Mouse (Mus musculus): ENCODE results near the gene Cox11. TPM values are rescaled to one million over a fixed set of nuclear protein-coding genes. Genes with fewer than 3 reads are reported as not detected.

The Cox11 gene
- polyA plus RNA-seq, 1 experiment = 31.7 TPM

DNA sequence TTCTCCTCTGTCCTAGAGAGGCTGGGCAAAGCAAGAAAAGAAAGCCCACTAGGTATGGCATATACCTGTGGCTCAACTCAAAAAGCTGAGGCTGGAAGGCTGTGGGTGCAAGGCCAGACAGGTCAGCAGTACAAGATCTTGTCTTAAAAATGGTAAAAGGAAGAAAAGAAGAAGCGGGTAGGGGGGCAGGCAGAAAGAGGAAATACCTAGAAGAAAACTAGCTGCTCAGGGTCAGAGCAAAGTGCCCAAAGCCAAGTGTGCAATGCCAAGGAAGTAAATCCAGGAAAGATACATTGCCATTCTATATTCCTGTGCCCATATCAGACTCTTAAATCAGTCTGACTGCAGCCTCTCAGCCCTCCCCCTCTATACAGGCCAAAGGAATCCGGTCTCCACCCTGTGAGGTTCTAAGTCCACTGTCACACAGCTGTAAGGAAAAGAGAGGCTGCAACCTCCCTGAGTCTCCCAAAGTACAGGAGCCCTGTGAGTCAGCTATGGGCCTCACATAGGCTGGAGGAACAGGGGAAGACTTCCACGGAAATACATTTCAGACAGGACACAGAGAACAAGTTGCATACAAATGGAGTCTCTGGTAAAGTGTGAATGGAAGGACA lies 28.3 kb downstream of the Cox11 start:
- no peak for DNase-seq
- TF ChIP-seq POLR2A (IDR thresholded peaks at IDR 0.05; ENCODE audit: borderline replicate concordance, insufficient read depth, low read length) (no peak), CTCF (IDR thresholded peaks at IDR 0.05; ENCODE audit: borderline replicate concordance, insufficient read depth, low read depth, low read length) (no peak)
- Histone ChIP-seq H3K27ac (ENCODE audit: insufficient read depth, low read length) (no peak overlapping the region), H3K27me3 (ENCODE audit: control insufficient read depth, insufficient read depth, low read length) (no peaks in the 10 kb centered on the region), H3K4me1 (ENCODE audit: control insufficient read depth, insufficient read depth, low read length) (no peaks in the 10 kb centered on the region), H3K4me3 (replicated peaks; ENCODE audit: insufficient read depth, low read depth, low read length) (no peak overlapping the region)
- WGBS = 77% methylated on average over 3 of the region's 3 CpGs

DNA sequence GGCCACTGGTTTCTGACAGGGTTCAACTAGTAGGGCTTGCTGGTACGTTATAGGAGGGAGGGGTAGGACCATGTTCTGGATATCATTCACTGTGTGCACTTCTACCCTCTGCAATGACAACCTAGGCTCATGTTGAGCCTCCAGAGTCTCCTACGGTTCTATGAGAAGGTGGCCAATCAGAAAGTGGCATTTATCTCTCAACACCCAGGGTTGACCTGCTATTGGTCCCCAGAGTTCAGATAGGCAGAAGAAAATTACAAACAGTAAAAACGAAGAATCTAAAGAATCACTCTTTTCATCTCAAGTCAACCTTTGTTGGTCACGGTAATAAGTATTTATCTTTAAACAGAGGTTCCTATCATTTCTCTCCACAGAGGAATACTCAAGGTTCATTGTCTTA lies 28.9 kb downstream of the Cox11 start:
- Histone ChIP-seq H3K27ac (ENCODE audit: insufficient read depth, low read length) (no peak overlapping the region), H3K4me3 (replicated peaks; ENCODE audit: insufficient read depth, low read depth, low read length) (no peak overlapping the region), H3K27me3 (ENCODE audit: control insufficient read depth, insufficient read depth, low read length) (no peaks in the 10 kb centered on the region), H3K4me1 (ENCODE audit: control insufficient read depth, insufficient read depth, low read length) (no peaks in the 10 kb centered on the region)
- WGBS = 92% methylated on average over 4 of the region's 4 CpGs
- TF ChIP-seq POLR2A (IDR thresholded peaks at IDR 0.05; ENCODE audit: borderline replicate concordance, insufficient read depth, low read length) (no peak), CTCF (IDR thresholded peaks at IDR 0.05; ENCODE audit: borderline replicate concordance, insufficient read depth, low read depth, low read length) (no peak)
- DNase-seq = no peak

DNA sequence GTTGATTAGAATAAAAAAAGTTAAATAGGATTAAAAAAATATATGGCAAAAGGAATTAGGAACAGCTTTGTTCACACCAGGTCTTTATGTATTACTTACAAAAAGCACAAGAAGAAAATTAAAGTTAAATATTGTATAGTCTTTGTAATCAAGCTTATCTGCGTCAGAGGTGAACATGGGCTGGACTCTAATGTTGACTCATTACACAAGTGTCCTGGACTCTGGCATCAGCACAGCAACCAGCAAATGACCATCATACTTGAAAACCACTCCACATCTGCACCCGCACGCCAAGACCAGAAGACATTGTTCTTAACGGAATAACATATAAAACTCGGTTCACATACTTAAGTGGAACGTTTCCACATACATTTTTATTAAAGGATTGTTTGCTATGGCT lies 29.4 kb downstream of the Cox11 start:
- Histone ChIP-seq H3K4me1 (ENCODE audit: control insufficient read depth, insufficient read depth, low read length) (no peaks in the 10 kb centered on the region), H3K27me3 (ENCODE audit: control insufficient read depth, insufficient read depth, low read length) (no peaks in the 10 kb centered on the region), H3K27ac (ENCODE audit: insufficient read depth, low read length) (no peak overlapping the region), H3K4me3 (replicated peaks; ENCODE audit: insufficient read depth, low read depth, low read length) (no peak overlapping the region)
- whole genome bisulfite sequencing = 96% methylated on average over 6 of the region's 6 CpGs
- no peak for DNase-seq
- TF ChIP-seq POLR2A (IDR thresholded peaks at IDR 0.05; ENCODE audit: borderline replicate concordance, insufficient read depth, low read length) (no peak), CTCF (IDR thresholded peaks at IDR 0.05; ENCODE audit: borderline replicate concordance, insufficient read depth, low read depth, low read length) (no peak)

DNA sequence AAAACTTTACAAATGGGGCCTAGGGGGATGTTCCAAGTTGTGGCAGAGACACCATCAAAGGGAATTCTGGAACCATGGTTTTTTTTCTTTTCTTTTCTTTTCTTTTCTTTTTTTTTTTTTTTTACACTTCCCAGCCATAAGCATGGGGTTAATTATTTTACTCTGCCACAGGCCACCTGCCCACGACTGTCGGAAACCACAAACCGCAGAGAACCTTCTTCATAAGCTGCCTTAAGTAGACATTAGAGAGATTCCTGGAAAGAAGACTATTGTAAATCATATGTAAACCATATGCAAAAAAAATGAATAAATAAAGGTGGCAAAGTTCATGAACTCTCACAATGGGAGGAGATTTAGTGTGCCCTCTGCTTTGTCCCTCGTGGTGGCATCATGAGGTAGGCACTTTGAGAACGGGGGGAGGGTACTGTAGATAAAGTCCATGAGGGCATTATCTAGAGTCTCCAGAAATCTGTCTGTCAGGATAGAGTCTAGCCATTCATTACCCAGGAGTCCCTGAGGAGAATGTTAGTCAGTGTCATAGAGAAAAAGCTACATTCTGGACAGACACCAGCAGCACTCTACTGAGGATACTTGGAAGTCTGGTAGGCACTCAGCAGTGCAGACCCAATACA lies 37.6 kb downstream of the Cox11 start:
- no peak for DNase-seq

DNA sequence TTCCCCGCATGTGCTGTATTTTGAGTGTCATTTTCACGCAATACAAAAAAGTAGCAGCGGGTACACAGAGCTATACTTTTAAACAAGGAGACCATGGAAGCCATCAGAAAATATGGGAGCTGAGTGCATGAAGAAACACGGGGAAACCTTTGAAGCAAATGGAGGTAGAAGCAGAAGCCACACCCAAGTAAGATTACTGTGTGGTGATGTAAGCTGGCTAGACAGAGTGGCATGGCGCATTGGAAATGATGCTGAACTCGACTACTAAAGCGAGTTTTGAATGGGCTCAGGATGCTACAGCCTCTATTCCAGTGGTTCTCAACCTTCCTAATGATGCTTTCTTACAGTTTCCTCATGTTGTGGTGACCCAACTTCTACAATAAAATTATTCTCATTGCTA lies 39.1 kb downstream of the Cox11 start:
- TF ChIP-seq CTCF (IDR thresholded peaks at IDR 0.05; ENCODE audit: borderline replicate concordance, insufficient read depth, low read depth, low read length) (no peak), POLR2A (IDR thresholded peaks at IDR 0.05; ENCODE audit: borderline replicate concordance, insufficient read depth, low read length) (no peak)
- H3K27ac ChIP-seq (ENCODE audit: insufficient read depth, low read length) = no peak overlapping the region
- no peaks in the 10 kb centered on the region for H3K27me3 ChIP-seq (ENCODE audit: control insufficient read depth, insufficient read depth, low read length)
- DNase-seq = no peak
- no peaks in the 10 kb centered on the region for H3K4me1 ChIP-seq (ENCODE audit: control insufficient read depth, insufficient read depth, low read length)
- WGBS = 91% methylated on average over 7 of the region's 7 CpGs
- no peak overlapping the region for H3K4me3 ChIP-seq (replicated peaks; ENCODE audit: insufficient read depth, low read depth, low read length)

More for the DNA sequence above, 37.6 kb downstream of the Cox11 start:
- TF ChIP-seq CTCF (IDR thresholded peaks at IDR 0.05; ENCODE audit: borderline replicate concordance, insufficient read depth, low read depth, low read length) (no peak), POLR2A (IDR thresholded peaks at IDR 0.05; ENCODE audit: borderline replicate concordance, insufficient read depth, low read length) (no peak)
- no peaks in the 10 kb centered on the region for H3K27me3 ChIP-seq (ENCODE audit: control insufficient read depth, insufficient read depth, low read length)
- H3K4me1 ChIP-seq (ENCODE audit: control insufficient read depth, insufficient read depth, low read length) = no peaks in the 10 kb centered on the region
- H3K27ac ChIP-seq (ENCODE audit: insufficient read depth, low read length) = no peak overlapping the region
- WGBS = 85% methylated on average over 5 of the region's 5 CpGs
- H3K4me3 ChIP-seq (replicated peaks; ENCODE audit: insufficient read depth, low read depth, low read length) = no peak overlapping the region

DNA sequence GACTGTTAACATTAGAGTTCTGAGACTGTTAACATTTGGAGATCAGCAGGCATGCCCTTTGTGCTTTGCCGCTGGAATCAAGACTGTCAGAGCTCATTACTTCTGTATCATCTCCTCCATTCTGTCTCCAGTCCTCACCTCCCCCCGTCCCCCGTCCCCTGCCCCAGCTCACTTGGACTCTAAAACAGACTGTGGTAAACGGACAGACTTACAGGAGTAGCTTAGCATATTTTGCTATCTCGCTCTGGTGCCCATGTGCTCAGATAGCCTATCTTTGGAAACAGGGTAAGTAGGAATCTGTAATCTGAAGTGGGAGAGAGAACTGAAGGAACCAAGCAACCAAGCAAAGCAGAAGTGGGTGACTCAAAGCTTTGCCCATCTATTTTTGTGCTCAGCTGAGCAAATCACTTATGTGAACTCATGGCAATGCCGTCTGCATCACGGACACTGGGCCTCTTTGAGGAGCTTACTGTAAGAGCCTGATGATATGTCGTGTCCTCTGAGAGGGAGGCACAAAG lies 39.9 kb downstream of the Cox11 start:
- WGBS = 34% methylated on average over 8 of the region's 8 CpGs
- TF ChIP-seq CTCF (IDR thresholded peaks at IDR 0.05; ENCODE audit: borderline replicate concordance, insufficient read depth, low read depth, low read length) = no peak
- TF ChIP-seq POLR2A (IDR thresholded peaks at IDR 0.05; ENCODE audit: borderline replicate concordance, insufficient read depth, low read length) = no peak
- Histone ChIP-seq H3K4me3 (replicated peaks; ENCODE audit: insufficient read depth, low read depth, low read length) (no peak overlapping the region), H3K27ac (ENCODE audit: insufficient read depth, low read length) (no peak overlapping the region), H3K27me3 (ENCODE audit: control insufficient read depth, insufficient read depth, low read length) (no peaks in the 10 kb centered on the region), H3K4me1 (ENCODE audit: control insufficient read depth, insufficient read depth, low read length) (no peaks in the 10 kb centered on the region)
- no peak for DNase-seq

DNA sequence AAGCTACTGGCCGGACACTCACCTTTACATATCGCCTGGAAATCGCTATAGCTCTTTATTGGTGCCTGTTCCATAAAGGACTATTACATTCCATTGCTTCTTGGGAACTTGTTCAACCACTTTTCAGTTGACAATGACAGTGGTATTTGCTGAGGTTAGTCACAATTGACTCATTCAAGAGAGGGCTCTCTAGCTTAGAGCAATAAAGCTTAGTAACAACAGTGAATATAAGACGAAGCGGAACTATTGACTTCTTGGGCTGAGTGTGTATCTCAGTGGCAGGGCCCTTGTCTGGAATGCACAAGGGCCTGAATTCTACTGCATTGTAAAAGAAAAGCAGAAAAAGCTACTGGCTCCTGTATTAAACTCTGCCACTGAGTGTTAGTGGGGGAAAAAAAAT lies 40.6 kb downstream of the Cox11 start:
- Histone ChIP-seq H3K27ac (ENCODE audit: insufficient read depth, low read length) (no peak overlapping the region), H3K4me1 (ENCODE audit: control insufficient read depth, insufficient read depth, low read length) (no peaks in the 10 kb centered on the region), H3K27me3 (ENCODE audit: control insufficient read depth, insufficient read depth, low read length) (no peaks in the 10 kb centered on the region), H3K4me3 (replicated peaks; ENCODE audit: insufficient read depth, low read depth, low read length) (no peak overlapping the region)
- TF ChIP-seq CTCF (IDR thresholded peaks at IDR 0.05; ENCODE audit: borderline replicate concordance, insufficient read depth, low read depth, low read length) (no peak), POLR2A (IDR thresholded peaks at IDR 0.05; ENCODE audit: borderline replicate concordance, insufficient read depth, low read length) (no peak)
- 92% methylated on average over 5 of the region's 5 CpGs for WGBS
- DNase-seq = no peak

DNA sequence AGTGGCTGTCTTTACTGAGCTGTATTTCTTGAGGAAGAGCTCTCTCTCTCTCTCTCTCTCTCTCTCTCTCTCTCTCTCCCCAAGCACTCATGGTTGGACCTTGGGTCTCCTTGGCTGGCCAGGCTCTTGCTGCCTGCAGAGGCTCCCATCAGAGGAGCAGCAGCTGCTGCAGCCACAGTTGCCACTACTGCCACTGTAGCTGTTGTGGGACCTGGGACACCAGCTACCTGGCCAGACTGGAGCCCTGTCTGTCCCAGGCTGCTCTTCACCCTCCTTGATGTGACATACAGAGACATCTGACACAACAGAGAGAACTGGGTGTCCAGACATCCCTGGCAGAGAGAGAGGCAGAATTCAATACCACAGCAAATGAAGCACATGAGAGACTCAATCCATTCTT lies 43.2 kb downstream of the Cox11 start:
- Histone ChIP-seq H3K27ac (ENCODE audit: insufficient read depth, low read length) (no peak overlapping the region), H3K27me3 (ENCODE audit: control insufficient read depth, insufficient read depth, low read length) (no peaks in the 10 kb centered on the region), H3K4me3 (replicated peaks; ENCODE audit: insufficient read depth, low read depth, low read length) (no peak overlapping the region), H3K4me1 (ENCODE audit: control insufficient read depth, insufficient read depth, low read length) (no peaks in the 10 kb centered on the region)
- TF ChIP-seq POLR2A (IDR thresholded peaks at IDR 0.05; ENCODE audit: borderline replicate concordance, insufficient read depth, low read length) (no peak), CTCF (IDR thresholded peaks at IDR 0.05; ENCODE audit: borderline replicate concordance, insufficient read depth, low read depth, low read length) (no peak)
- DNase-seq = no peak

Data from cerebellum, adult 2 months (tissue).